Mouse (Mus musculus) frontal cortex, postnatal 36 days (tissue): ENCODE data around the gene Meis1.
A peak's percentile ranks its signal among the peaks of the same experiment; 100 is the strongest.

ENCODE experiments used
- DNase-seq, 2 experiments: peaks; one replicate each; pipeline ENCODE4 v3.0.0; 2022; ENCODE audit warnings: low spot score in 2 of 2

The Meis1 gene

GRCm38 (mm10) chr11:18905431-18905830, 113.4 kb downstream of the Meis1 start:
- no peak for DNase-seq

GRCm38 (mm10) chr11:18904880-18905279, 113.9 kb downstream of the Meis1 start:
- no peak for DNase-seq

GRCm38 (mm10) chr11:18904285-18904684, 114.5 kb downstream of the Meis1 start:
- no peak for DNase-seq

GRCm38 (mm10) chr11:18900489-18900888, 118.3 kb downstream of the Meis1 start:
- DNase-seq = no peak

GRCm38 (mm10) chr11:18898862-18899261, 119.9 kb downstream of the Meis1 start:
- DNase-seq = no peak

- no peak for DNase-seq
These were observed 120.7 kb downstream of the Meis1 start for GRCm38 (mm10) chr11:18897921-18898646.

- no peak for DNase-seq
These were observed 121.5 kb downstream of the Meis1 start for GRCm38 (mm10) chr11:18897250-18897649.

- no peak for DNase-seq
These were observed 126.3 kb downstream of the Meis1 start for GRCm38 (mm10) chr11:18892470-18892869.

GRCm38 (mm10) chr11:18889139-18889538, 129.6 kb downstream of the Meis1 start:
- DNase-seq = no peak

- DNase-seq = no peak
These were observed 130.1 kb downstream of the Meis1 start for GRCm38 (mm10) chr11:18888651-18889050.

GRCm38 (mm10) chr11:18885729-18886325, 133.0 kb downstream of the Meis1 start:
- DNase-seq = no peak

- no peak for DNase-seq
These were observed 133.6 kb downstream of the Meis1 start for GRCm38 (mm10) chr11:18885036-18885728.

GRCm38 (mm10) chr11:18883987-18884386, 134.8 kb downstream of the Meis1 start:
- DNase-seq = no peak

GRCm38 (mm10) chr11:18883507-18883881, 135.3 kb downstream of the Meis1 start:
- no peak for DNase-seq

GRCm38 (mm10) chr11:18882747-18883506, 135.9 kb downstream of the Meis1 start:
- DNase-seq = no peak

GRCm38 (mm10) chr11:18882315-18882714, 136.5 kb downstream of the Meis1 start:
- DNase-seq = no peak

GRCm38 (mm10) chr11:18880806-18881205, 138.0 kb downstream of the Meis1 start:
- no peak for DNase-seq

- DNase-seq = no peak
These were observed 139.3 kb downstream of the Meis1 start for GRCm38 (mm10) chr11:18879456-18879818.

GRCm38 (mm10) chr11:18878748-18879455, 139.9 kb downstream of the Meis1 start:
- DNase-seq = no peak

GRCm38 (mm10) chr11:18878016-18878415, 140.8 kb downstream of the Meis1 start:
- peak; percentile 9 to 14 for DNase-seq

GRCm38 (mm10) chr11:18877626-18878011, 141.2 kb downstream of the Meis1 start:
- DNase-seq = peak; percentile 22 to 35
